Mouse (Mus musculus) G1E (cell line): Measurements from ENCODE around the gene Tnfrsf13c.

Experiments
- CTCF ChIP-seq: IDR thresholded peaks from 2 replicates; pipeline ENCODE4 v1.5.1; 2012; ENCODE audit warnings: low read depth, low read length, inconsistent platforms, mixed read lengths
- GATA1 ChIP-seq: IDR thresholded peaks from 2 replicates; pipeline ENCODE4 v1.6.1; 2012; ENCODE audit warnings: borderline replicate concordance, low read length, inconsistent platforms, mixed read lengths
- POLR2AphosphoS5 ChIP-seq: IDR thresholded peaks from 2 replicates; pipeline ENCODE4 v1.6.1; 2012; ENCODE audit warnings: low read depth, low read length, inconsistent platforms; ENCODE audit not compliant: insufficient replicate concordance

- TF ChIP-seq CTCF, result peak; percentile 16; the same call in 1 of the 2 replicates
- TF ChIP-seq GATA1, result no peak
- no peak for TF ChIP-seq POLR2AphosphoS5
Observed at GRCm38 (mm10) chr15:82251579-82251978, 27.4 kb upstream of the Tnfrsf13c start.
